Mouse (Mus musculus) spleen, embryonic (tissue): Measurements from ENCODE around the gene 1110025L11Rik.
"Not testable (repeated sequence)": the region's sequence is repeated elsewhere in the genome, so short reads cannot be mapped to it uniquely, and the experiment has no call there.

Source experiments
- CTCF ChIA-PET: fragments of 350-600 bp; sonication (Branson Sonifier 250); formaldehyde crosslinking; loops from one replicate; lab custom pipeline; 2022; lab: Charles Lee

The 1110025L11Rik gene

DNA sequence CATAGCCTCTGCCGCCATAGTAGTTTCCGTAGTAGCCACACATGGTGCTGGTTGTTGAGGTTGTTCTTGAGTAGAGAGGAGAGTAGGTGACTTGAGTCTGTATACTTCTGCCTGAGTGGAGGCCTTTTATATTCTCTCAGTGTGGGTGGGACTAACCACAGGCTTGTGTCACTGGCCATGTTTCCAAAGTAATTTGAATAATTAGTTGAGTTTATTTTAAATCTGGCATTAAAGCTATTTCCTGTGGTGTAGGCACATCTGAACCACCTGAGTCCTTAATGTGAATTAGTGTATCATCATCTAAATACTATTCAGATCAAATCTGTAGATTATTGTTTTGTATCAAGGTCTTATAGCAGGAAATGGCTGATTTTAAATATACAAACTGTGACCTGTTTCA is at the start of gene 1110025L11Rik:
1110025L11Rik (minus strand) TSS at position 101 of the 400 bp plus-strand sequence.
- CTCF ChIA-PET, result not testable (repeated sequence)

- CTCF ChIA-PET, result not testable (repeated sequence)
Observed at GRCm38 (mm10) chr16:89071041-89071440, 7.2 kb upstream of the 1110025L11Rik start.

DNA sequence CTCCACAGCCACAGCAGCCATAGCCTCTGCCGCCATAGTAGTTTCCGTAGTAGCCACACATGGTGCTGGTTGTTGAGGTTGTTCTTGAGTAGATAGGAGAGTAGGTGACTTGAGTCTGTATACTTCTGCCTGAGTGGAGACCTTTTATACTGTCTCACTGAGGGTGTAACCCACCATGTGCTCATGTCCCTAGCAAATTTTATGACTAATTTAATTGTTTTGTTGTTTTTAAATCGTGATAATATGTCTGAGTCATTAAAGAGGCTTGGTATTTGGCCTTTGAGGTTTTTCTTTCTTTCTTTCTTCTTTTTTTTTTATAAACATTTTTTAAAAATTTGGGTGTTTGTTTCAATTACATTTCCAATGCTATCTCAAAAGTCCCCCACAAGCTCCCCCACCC is 16.0 kb downstream of the 1110025L11Rik start, which contains the start of gene Krtap6-5:
Krtap6-5 (minus strand) TSS at position 101 of the 400 bp plus-strand sequence.
- CTCF ChIA-PET, result no interaction called here

GRCm38 (mm10) chr16:89041372-89041771 is 22.4 kb downstream of the 1110025L11Rik start, which contains the start of gene Gm10228:
Gene Gm10228 (minus strand): TSS chr16:89041472.
- CTCF ChIA-PET, result not testable (repeated sequence)

DNA sequence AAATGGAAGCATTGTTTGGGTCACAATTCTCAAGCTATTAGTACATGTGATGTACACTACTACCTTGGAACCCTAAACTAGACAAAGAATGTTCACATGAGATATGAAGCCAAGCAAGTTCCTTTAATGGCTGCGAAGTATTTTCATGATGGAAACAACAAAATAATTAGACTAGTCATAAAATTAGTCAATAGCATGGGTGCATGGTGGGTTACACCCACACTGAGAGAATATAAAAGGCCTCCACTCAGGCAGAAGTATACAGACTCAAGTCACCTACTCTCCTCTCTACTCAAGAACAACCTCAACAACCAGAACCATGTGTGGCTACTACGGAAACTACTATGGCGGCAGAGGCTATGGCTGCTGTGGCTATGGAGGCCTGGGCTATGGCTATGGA is 32.4 kb downstream of the 1110025L11Rik start, which contains the start of gene Krtap6-1:
Krtap6-1 (plus strand) TSS at position 301 of the 400 bp plus-strand sequence.
- CTCF ChIA-PET, result not testable (repeated sequence)

DNA sequence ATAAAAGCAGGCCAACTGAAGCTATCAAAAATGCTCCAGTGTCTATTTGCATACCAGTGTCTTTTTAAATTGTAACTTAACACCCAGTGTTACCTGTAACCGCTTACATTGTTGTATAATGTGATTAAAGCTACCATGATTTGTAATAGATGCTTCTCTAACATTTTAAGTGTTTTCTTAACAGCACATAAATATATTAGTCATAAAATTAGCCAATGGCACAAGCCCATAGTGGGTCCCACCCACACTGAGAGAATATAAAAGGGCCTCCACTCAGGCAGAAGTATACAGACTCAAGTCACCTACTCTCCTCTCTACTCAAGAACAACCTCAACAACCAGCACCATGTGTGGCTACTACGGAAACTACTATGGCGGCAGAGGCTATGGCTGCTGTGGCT is 48.8 kb downstream of the 1110025L11Rik start, which contains the start of gene Gm10229:
Gm10229 (plus strand) TSS at position 301 of the 400 bp plus-strand sequence.
- CTCF ChIA-PET, result not testable (repeated sequence)

DNA sequence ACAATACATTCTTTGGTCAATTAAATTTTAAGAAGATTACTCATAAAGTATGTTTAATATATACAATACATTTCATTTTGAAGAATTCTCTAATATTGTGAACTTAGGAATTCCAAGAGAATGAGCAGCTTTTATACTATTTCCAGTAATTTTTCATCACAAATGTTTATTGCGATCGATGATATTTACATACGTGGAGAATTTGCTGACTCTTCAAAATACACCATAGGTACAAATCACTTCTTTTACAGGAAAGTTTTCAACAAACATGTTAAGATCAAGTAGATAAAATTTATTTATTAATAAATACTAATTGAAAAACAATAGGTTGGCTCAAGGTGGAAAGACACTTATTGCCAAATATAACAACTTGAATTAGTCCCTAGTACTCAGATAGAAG is 49.8 kb downstream of the 1110025L11Rik start:
- CTCF ChIA-PET, result no interaction called here
